Mouse (Mus musculus): ENCODE measurements around the gene Pnrc2.

DNA sequence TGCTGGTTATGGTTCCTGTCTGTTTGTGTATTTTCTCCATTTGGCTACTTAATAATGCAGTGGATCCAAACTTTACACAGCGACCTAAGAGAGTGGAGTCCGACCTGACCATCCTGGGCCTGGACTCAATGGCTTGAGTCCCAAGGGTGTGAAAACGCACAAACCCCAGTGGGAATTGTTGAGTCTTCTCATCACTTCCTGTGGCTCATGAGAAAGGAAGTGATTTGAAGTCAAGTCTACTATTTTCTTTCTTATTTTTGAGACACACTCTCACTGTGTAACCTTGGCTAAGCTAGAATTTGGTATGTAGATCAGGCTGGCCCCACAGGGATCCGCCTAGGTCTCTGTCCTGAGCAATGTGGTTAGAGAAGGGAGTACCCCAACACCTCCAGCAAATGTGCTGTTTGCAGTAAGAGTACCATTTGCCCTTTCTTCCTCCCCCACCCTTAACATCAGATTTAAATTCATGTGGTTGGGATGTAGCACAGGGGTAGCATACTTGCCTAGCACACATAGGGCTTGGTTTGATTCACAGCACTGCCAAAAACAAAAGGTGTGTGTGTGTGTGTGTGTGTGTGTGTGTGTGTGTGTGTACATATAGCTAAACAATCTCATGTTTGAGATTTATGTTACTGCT is 29.1 kb upstream of the Pnrc2 start:
- no peak for TF ChIP-seq CTCF (IDR thresholded peaks at IDR 0.05; ENCODE audit: borderline replicate concordance, control insufficient read depth, extremely low read depth, insufficient read depth, low read length, poor library complexity)
- TF ChIP-seq POLR2A (IDR thresholded peaks at IDR 0.05; ENCODE audit: control insufficient read depth, extremely low read depth, insufficient read depth, low read length, poor library complexity) = no peak
